Mouse (Mus musculus): ENCODE data around the gene Dnaic1. TPM values are rescaled to one million over a fixed set of nuclear protein-coding genes. Genes with fewer than 3 reads are reported as not detected.

Dnaic1 gene
- total and polyA plus RNA-seq, 2 experiments from 2014 or later, result 2.1 to 2.2 TPM

DNA sequence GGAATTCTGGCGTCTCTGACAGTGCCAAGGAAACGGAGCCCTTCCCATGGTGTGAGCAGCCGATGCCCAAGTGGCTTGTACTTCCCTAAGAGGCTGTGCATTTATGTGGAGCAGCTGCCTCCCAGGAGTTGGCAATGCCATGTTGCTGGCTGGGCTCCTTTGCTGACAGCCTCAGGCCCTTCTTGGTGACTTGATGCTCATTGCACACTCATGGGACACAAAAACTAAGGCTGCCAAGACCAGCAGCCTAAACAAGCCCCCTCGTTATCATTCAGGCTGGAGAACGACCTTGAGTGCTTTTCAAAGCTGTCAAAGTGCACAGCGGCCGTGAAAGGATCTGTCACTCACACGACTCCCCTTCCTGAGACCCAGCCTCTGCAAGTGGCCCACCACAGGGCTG is 42.6 kb downstream of the Dnaic1 start:
- no peak overlapping the region for H3K27ac ChIP-seq (ENCODE audit: low read depth)
- no peak overlapping the region for H3K4me2 ChIP-seq (ENCODE audit: low read depth, low read length)
- H3K36me3 ChIP-seq (replicated peaks; ENCODE audit: control insufficient read depth, insufficient read depth, low read length), result no peaks in the 10 kb centered on the region
- no peak overlapping the region for H3K4me3 ChIP-seq (ENCODE audit: low read depth, low read length)
- H3K4me1 ChIP-seq (ENCODE audit: control insufficient read depth, insufficient read depth), result no peaks in the 10 kb centered on the region
- TF ChIP-seq EP300 (IDR thresholded peaks at IDR 0.05; ENCODE audit: low read depth), result no peak
- no peak for TF ChIP-seq CTCF (IDR thresholded peaks at IDR 0.05; ENCODE audit: low read depth)
- no peak for ATAC-seq (ENCODE audit: insufficient read depth, low read depth)
- DNase-seq (ENCODE audit: low spot score), result no peak
- H3K27me3 ChIP-seq (ENCODE audit: control insufficient read depth, insufficient read depth, low read length), result peaks cover 6% of the 10 kb centered on the region; the same call in 1 of the 2 replicates
- no peak overlapping the region for H3K9ac ChIP-seq (replicated peaks; ENCODE audit: low read depth, low read length)
- WGBS, result 40% methylated on average over 8 of the region's 8 CpGs
- no peaks in the 10 kb centered on the region for H3K9me3 ChIP-seq (replicated peaks; ENCODE audit: control insufficient read depth, low read length)

DNA sequence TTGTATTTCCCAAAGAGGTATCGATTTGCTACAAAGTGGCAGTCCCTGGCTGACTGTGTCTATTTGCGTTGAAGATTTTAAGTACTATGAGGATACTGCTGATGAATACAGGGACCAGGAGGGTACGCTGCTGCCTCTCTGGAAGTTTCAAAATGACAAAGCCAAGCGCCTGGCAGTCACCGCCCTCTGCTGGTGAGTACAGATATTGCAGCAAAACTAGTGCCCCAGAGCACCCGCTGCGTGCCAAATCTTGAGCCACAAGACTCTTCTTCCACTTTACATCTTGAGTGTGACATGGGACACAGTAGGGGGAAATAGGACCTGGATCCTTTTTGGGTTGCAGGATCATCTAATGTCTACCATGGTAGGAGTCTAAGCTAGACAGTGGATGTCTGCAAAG is 44.6 kb downstream of the Dnaic1 start:
- Histone ChIP-seq H3K27ac (ENCODE audit: low read depth) (no peak overlapping the region), H3K9ac (replicated peaks; ENCODE audit: low read depth, low read length) (no peak overlapping the region), H3K4me1 (ENCODE audit: control insufficient read depth, insufficient read depth) (no peaks in the 10 kb centered on the region), H3K27me3 (ENCODE audit: control insufficient read depth, insufficient read depth, low read length) (peaks cover 10% of the 10 kb centered on the region; the same call in 1 of the 2 replicates), H3K36me3 (replicated peaks; ENCODE audit: control insufficient read depth, insufficient read depth, low read length) (no peaks in the 10 kb centered on the region), H3K4me3 (ENCODE audit: low read depth, low read length) (no peak overlapping the region), H3K9me3 (replicated peaks; ENCODE audit: control insufficient read depth, low read length) (no peaks in the 10 kb centered on the region), H3K4me2 (ENCODE audit: low read depth, low read length) (no peak overlapping the region)
- TF ChIP-seq CTCF (IDR thresholded peaks at IDR 0.05; ENCODE audit: low read depth), result peak; percentile 94
- TF ChIP-seq EP300 (IDR thresholded peaks at IDR 0.05; ENCODE audit: low read depth), result no peak
- ATAC-seq (ENCODE audit: insufficient read depth, low read depth) (no peak), DNase-seq (ENCODE audit: low spot score) (peak; percentile 75)
- 12% methylated on average over 7 of the region's 7 CpGs for WGBS

DNA sequence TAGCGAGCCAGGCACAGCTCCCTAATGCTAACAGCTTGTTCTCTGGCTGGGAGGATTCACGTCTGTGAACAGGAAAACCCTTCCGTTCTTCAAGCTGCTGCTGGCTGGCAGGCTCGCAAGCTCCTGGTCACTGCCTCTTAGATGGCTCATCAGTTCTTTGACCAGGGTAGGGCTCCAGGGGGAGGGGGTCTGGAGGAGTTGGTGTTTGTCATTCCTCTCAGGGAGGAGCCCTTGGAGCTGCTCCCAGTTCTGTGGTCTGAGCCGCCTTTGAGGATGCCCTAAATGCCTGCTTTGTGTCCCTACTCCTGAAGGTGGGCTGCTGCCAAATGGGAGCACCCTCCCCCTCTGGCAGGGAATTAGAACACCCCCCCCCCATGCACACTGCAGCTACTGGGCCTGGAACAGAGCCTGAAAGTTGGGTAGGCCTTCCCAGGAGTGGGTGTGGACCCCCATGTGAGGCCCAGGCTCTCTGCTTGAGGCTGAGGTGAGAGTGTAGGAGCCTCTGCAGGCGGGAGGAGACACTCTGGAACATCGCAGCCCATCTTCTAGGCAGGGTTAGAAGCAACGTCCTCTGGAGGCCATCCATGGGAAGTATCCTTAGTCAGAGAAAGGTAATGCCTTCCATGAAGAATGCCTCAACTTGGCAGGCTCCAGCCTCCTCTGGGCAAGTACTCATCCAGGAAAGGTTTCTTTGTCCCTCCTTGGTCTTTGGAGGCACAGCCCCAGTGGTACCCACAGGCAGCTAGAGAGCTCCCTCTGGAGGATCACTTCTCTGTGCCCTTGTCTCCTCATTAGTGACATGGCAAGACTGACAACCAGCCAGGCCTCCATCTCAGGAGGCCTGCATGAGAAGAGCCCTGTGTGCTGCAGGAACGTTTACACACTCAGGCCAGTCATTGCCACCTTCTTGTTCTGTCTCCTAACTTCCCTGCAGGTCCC is 46.4 kb downstream of the Dnaic1 start:
- no peaks in the 10 kb centered on the region for H3K36me3 ChIP-seq (replicated peaks; ENCODE audit: control insufficient read depth, insufficient read depth, low read length)
- DNase-seq (ENCODE audit: low spot score) (no peak), ATAC-seq (ENCODE audit: insufficient read depth, low read depth) (no peak)
- peaks cover 10% of the 10 kb centered on the region; the same call in 1 of the 2 replicates for H3K27me3 ChIP-seq (ENCODE audit: control insufficient read depth, insufficient read depth, low read length)
- 49% methylated on average over 9 of the region's 9 CpGs for WGBS
- H3K27ac ChIP-seq (ENCODE audit: low read depth), result no peak overlapping the region
- no peak overlapping the region for H3K9ac ChIP-seq (replicated peaks; ENCODE audit: low read depth, low read length)
- no peaks in the 10 kb centered on the region for H3K4me1 ChIP-seq (ENCODE audit: control insufficient read depth, insufficient read depth)
- no peak overlapping the region for H3K4me3 ChIP-seq (ENCODE audit: low read depth, low read length)
- no peaks in the 10 kb centered on the region for H3K9me3 ChIP-seq (replicated peaks; ENCODE audit: control insufficient read depth, low read length)
- H3K4me2 ChIP-seq (ENCODE audit: low read depth, low read length), result no peak overlapping the region
- peak; percentile 22; the same call in 1 of the 2 replicates for TF ChIP-seq CTCF (IDR thresholded peaks at IDR 0.05; ENCODE audit: low read depth)
- no peak for TF ChIP-seq EP300 (IDR thresholded peaks at IDR 0.05; ENCODE audit: low read depth)

DNA sequence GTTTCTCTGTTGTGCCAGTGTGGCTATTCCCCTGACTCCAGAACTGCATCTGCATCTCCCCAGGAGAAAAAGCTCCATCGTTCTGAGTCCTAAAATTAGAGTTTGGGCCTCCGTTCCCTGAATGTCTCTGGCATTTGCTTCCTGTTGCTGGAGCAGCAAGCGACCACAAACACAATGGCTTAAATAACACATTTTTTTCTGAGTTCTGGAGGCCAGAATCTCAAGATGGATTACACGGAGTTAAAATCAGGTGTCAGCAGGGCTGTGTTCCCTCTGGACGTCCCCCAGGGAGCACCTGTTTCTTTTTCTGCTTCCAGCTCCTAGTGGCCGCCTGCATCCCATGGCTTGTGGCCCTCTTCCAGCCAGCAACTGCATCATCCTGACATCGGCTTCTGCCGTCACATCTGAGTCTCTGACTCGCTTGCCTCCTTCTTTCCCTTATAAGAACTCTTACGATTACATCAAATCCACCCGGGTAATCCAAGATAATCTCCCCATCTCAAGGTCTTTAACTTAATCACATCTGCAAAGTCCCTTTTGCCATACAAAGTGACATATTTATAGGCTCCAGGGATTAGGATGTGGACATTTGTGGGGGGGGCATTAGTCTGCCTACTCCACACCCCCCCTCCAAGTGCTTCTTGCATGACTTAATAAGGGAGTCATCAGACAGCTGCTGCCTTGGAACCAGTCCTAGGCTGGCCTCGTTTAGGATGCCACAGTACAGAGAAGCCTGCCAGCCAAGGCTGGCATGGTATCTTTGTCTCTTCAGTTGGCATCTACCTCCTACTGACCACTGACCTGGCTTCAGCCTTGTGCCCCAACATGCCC is 49.6 kb downstream of the Dnaic1 start:
- no peak overlapping the region for H3K27ac ChIP-seq (ENCODE audit: low read depth)
- WGBS, result 48% methylated on average over 12 of the region's 12 CpGs
- H3K4me1 ChIP-seq (ENCODE audit: control insufficient read depth, insufficient read depth), result no peaks in the 10 kb centered on the region
- H3K9ac ChIP-seq (replicated peaks; ENCODE audit: low read depth, low read length), result no peak overlapping the region
- no peak for ATAC-seq (ENCODE audit: insufficient read depth, low read depth)
- no peak overlapping the region for H3K4me3 ChIP-seq (ENCODE audit: low read depth, low read length)
- TF ChIP-seq EP300 (IDR thresholded peaks at IDR 0.05; ENCODE audit: low read depth), result no peak
- no peak for TF ChIP-seq CTCF (IDR thresholded peaks at IDR 0.05; ENCODE audit: low read depth)
- H3K36me3 ChIP-seq (replicated peaks; ENCODE audit: control insufficient read depth, insufficient read depth, low read length), result no peaks in the 10 kb centered on the region
- no peak overlapping the region for H3K4me2 ChIP-seq (ENCODE audit: low read depth, low read length)
- no peak for DNase-seq (ENCODE audit: low spot score)
- H3K9me3 ChIP-seq (replicated peaks; ENCODE audit: control insufficient read depth, low read length), result no peaks in the 10 kb centered on the region
- H3K27me3 ChIP-seq (ENCODE audit: control insufficient read depth, insufficient read depth, low read length), result 0 out of 2 replicates have a peak, but pooled peaks cover 4% of the 10 kb centered on the region

DNA sequence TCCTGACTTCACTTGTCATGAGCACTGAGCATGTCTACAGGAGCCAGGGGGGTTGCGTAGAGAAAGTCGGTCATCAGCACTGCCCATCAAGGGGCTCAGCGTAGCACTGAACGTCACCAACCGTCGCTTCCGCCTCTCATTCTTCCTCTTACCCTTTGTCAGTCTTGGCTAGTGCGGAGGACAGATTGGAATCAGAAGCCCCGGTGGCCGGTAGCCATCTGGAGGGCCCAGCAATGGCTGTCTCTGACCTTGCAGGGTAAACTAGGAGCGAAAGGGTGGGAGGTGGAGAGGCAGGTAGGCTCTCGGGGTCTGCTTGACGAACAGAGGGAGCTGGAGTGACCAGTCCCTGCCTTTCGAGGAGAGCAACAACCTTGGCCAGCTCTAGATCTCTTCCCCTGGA is 52.5 kb downstream of the Dnaic1 start:
- no peaks in the 10 kb centered on the region for H3K4me1 ChIP-seq (ENCODE audit: control insufficient read depth, insufficient read depth)
- H3K4me2 ChIP-seq (ENCODE audit: low read depth, low read length), result no peak overlapping the region
- no peak for DNase-seq (ENCODE audit: low spot score)
- no peak for ATAC-seq (ENCODE audit: insufficient read depth, low read depth)
- no peak overlapping the region for H3K4me3 ChIP-seq (ENCODE audit: low read depth, low read length)
- H3K36me3 ChIP-seq (replicated peaks; ENCODE audit: control insufficient read depth, insufficient read depth, low read length), result no peaks in the 10 kb centered on the region
- 0 out of 2 replicates have a peak, but pooled peaks cover 4% of the 10 kb centered on the region for H3K27me3 ChIP-seq (ENCODE audit: control insufficient read depth, insufficient read depth, low read length)
- no peak overlapping the region for H3K9ac ChIP-seq (replicated peaks; ENCODE audit: low read depth, low read length)
- TF ChIP-seq CTCF (IDR thresholded peaks at IDR 0.05; ENCODE audit: low read depth) (no peak), EP300 (IDR thresholded peaks at IDR 0.05; ENCODE audit: low read depth) (no peak)
- WGBS, result 74% methylated on average over 14 of the region's 14 CpGs
- H3K9me3 ChIP-seq (replicated peaks; ENCODE audit: control insufficient read depth, low read length), result no peaks in the 10 kb centered on the region
- no peak overlapping the region for H3K27ac ChIP-seq (ENCODE audit: low read depth)
